Mouse (Mus musculus) embryonic facial prominence, embryonic 12.5 days (tissue): ENCODE data around the gene Xpc. TPM values are rescaled to one million over a fixed set of nuclear protein-coding genes. Genes with fewer than 3 reads are reported as not detected.

Experiments used
- ATAC-seq: fragments of 200-750 bp; cut with Nextera tagmentation; 2 replicates; pipeline ENCODE4 v1.8.0; 2017; ENCODE audit not compliant: insufficient number of reproducible peaks, insufficient read depth, low FRiP score, low TSS enrichment
- H3K27ac ChIP-seq: fragments of 300-500 bp; sonication (generic); 2 replicates; pipeline ENCODE4 v1.5.1; 2016; ENCODE audit warnings: mild to moderate bottlenecking
- H3K27me3 ChIP-seq: fragments of 300-500 bp; sonication (generic); 2 replicates; pipeline ENCODE4 v1.6.1; 2016; ENCODE audit warnings: mild to moderate bottlenecking, moderate library complexity
- H3K36me3 ChIP-seq: fragments of 300-500 bp; sonication (generic); 2 replicates; pipeline ENCODE4 v1.6.1; 2016; ENCODE audit warnings: mild to moderate bottlenecking
- H3K4me1 ChIP-seq: fragments of 300-500 bp; sonication (generic); 2 replicates; pipeline ENCODE4 v1.6.1; 2016
- H3K4me2 ChIP-seq: fragments of 300-500 bp; sonication (generic); replicated peaks from 2 replicates; pipeline ENCODE4 v1.6.1; 2016; ENCODE audit warnings: mild to moderate bottlenecking, moderate library complexity
- H3K4me3 ChIP-seq: fragments of 300-500 bp; sonication (generic); 2 replicates; pipeline ENCODE4 v1.5.1; 2016; ENCODE audit warnings: mild to moderate bottlenecking
- H3K9ac ChIP-seq: fragments of 300-500 bp; sonication (generic); 2 replicates; pipeline ENCODE4 v1.6.1; 2016; ENCODE audit warnings: mild to moderate bottlenecking, moderate library complexity
- H3K9me3 ChIP-seq: fragments of 300-500 bp; sonication (generic); 2 replicates; pipeline ENCODE4 v1.6.1; 2016; ENCODE audit warnings: mild to moderate bottlenecking, moderate library complexity
- WGBS: fragments of 180-500 bp; shearing (Covaris S2); methylation state at CpG from one replicate; pipeline ENCODE4 v1.1.7; 2016; 5-methylcytosine and 5-hydroxymethylcytosine counted together
- polyA plus RNA-seq: library from polyadenylated mRNA; unstranded; fragments of >200 nt; fragmentation: Nextera tagmentation; extraction: Ambion mirVana; gene quantifications from 2 replicates; pipeline ENCODE4 v1.2.1, GENCODE M21; 2016

Xpc gene
- polyA plus RNA-seq, 1 experiment from 2014 or later = 24.8 TPM

GRCm38 (mm10) chr6:91541276-91541675 lies 25.6 kb upstream of the Xpc start:
- WGBS = 54% methylated on average over 3 of the region's 3 CpGs
- H3K9me3 ChIP-seq = no peaks in the 10 kb centered on the region
- no peak overlapping the region for H3K9ac ChIP-seq
- no peaks in the 10 kb centered on the region for H3K36me3 ChIP-seq
- no peak overlapping the region for H3K4me3 ChIP-seq
- no peak overlapping the region for H3K27ac ChIP-seq
- H3K27me3 ChIP-seq = no peaks in the 10 kb centered on the region
- peaks cover 17% of the 10 kb centered on the region for H3K4me1 ChIP-seq
- no peak for ATAC-seq
- no peak overlapping the region for H3K4me2 ChIP-seq

DNA sequence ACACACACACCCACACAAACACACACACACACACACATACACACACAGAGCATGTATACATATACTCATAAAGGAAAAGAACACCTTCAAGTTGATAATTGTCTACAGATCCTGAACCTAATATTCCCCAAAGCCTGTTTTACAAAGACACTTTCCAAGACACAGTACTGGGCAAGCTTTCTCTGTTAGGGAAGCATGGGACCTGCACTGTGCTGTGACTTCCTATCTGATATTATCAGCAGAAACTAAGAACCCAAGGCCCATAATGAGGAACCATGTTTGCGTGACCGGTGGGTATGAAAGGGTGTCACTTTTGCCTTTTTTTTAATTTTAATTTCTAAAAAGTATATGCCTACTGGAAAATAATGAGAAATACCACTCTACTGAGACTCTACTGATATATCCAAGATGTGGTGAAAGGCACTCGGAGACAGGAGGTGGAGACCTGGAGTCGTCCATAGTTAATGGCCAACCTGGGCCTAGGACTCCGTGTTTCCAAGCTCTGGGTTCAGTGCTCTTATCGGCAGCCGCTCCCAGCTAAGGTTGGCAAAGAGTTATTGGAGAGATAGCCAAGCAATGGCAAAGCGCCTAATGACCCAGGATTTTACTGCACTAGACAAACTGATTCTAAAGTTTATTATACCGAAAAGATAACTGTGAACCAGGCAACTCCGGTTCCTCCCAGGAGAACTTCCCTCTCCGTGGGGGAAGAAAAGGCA lies 20.5 kb upstream of the Xpc start:
- H3K27me3 ChIP-seq = no peaks in the 10 kb centered on the region
- no peaks in the 10 kb centered on the region for H3K36me3 ChIP-seq
- no peak for ATAC-seq
- WGBS = 90% methylated on average over 11 of the region's 11 CpGs
- peaks cover 15% of the 10 kb centered on the region for H3K4me1 ChIP-seq
- no peak overlapping the region for H3K4me3 ChIP-seq
- H3K9me3 ChIP-seq = no peaks in the 10 kb centered on the region
- H3K9ac ChIP-seq = no peak overlapping the region
- H3K4me2 ChIP-seq = no peak overlapping the region
- no peak overlapping the region for H3K27ac ChIP-seq

DNA sequence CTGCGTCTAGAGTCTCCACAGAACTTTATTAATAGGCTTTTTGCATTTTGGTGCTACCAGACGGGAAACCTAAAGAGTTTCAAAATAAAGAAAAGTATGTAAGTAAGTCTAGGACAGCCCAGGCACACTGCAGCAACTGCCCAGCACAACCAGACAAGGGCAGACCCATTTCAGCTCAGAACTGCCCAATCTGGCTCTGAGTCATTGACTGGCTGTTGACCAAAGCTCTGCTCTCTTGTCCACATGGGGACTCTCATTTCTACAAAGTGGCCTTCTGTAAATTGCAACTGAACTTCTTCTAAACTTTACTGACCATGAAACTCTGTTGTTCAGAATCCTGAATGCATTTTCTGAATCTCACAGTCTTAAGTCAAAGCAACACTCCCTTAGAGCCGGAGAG lies 19.5 kb upstream of the Xpc start:
- no peak overlapping the region for H3K4me2 ChIP-seq
- 78% methylated on average over 3 of the region's 3 CpGs for WGBS
- ATAC-seq = no peak

DNA sequence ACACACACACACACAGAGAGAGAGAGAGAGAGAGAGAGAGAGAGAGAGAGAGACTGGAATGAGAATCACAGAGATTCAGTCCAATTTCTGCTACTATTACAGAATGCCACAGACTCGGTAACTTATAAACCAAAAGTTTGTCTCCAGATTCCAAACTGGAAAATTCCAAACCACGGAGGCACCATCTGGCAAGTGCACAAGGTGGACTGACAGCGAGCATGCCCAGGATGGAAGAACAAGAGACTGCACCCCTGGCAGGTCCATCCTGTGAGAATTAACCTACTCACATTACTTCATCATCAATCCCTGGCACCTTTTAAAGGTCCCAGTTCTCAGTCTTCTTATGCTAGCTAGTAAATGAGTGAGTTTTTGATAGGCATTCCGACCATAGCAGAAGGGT lies 18.6 kb upstream of the Xpc start:
- no peak overlapping the region for H3K9ac ChIP-seq
- no peaks in the 10 kb centered on the region for H3K27me3 ChIP-seq
- 76% methylated on average over 4 of the region's 4 CpGs for WGBS
- H3K36me3 ChIP-seq = no peaks in the 10 kb centered on the region
- H3K4me1 ChIP-seq = peaks cover 15% of the 10 kb centered on the region
- no peak overlapping the region for H3K4me2 ChIP-seq
- no peaks in the 10 kb centered on the region for H3K9me3 ChIP-seq
- H3K4me3 ChIP-seq = no peak overlapping the region
- ATAC-seq = no peak
- H3K27ac ChIP-seq = no peak overlapping the region

More for the DNA sequence above, 19.5 kb upstream of the Xpc start:
- Histone ChIP-seq H3K9me3 (no peaks in the 10 kb centered on the region), H3K36me3 (no peaks in the 10 kb centered on the region), H3K4me3 (no peak overlapping the region), H3K9ac (no peak overlapping the region), H3K4me1 (peaks cover 15% of the 10 kb centered on the region), H3K27ac (no peak overlapping the region), H3K27me3 (no peaks in the 10 kb centered on the region)

GRCm38 (mm10) chr6:91533771-91534170 lies 18.1 kb upstream of the Xpc start:
- no peak overlapping the region for H3K4me2 ChIP-seq
- no peak overlapping the region for H3K4me3 ChIP-seq
- WGBS = 35% methylated on average over 2 of the region's 2 CpGs
- no peak overlapping the region for H3K9ac ChIP-seq
- H3K36me3 ChIP-seq = no peaks in the 10 kb centered on the region
- no peak overlapping the region for H3K27ac ChIP-seq
- ATAC-seq = no peak
- peaks cover 15% of the 10 kb centered on the region for H3K4me1 ChIP-seq
- no peaks in the 10 kb centered on the region for H3K9me3 ChIP-seq
- no peaks in the 10 kb centered on the region for H3K27me3 ChIP-seq

DNA sequence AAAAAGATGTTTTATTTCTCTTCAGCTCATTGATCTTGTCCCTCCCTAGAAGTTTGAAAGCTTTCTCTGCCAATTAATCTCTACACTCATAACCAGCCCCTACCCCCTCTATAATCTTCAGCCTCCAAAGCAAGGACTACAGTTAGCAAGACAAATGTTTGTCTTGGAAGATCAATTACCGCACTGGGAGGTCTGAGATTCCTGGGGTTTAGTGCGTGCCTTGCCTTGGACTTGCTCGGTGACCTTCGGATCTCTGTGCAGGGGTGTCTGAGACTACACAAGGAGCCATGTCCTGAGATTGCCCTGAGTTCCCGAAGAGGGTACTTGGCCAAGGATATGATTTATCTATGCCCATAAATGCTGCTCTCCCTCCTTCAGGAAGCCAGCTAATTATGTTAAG lies 17.7 kb upstream of the Xpc start:
- no peak overlapping the region for H3K4me3 ChIP-seq
- H3K9me3 ChIP-seq = no peaks in the 10 kb centered on the region
- H3K9ac ChIP-seq = no peak overlapping the region
- no peaks in the 10 kb centered on the region for H3K27me3 ChIP-seq
- ATAC-seq = no peak
- no peak overlapping the region for H3K4me2 ChIP-seq
- peaks cover under 1% of the 10 kb centered on the region; the same call in 1 of the 2 replicates for H3K36me3 ChIP-seq
- H3K4me1 ChIP-seq = peaks cover 15% of the 10 kb centered on the region
- H3K27ac ChIP-seq = no peak overlapping the region
- 38% methylated on average over 5 of the region's 5 CpGs for WGBS

- 0 out of 2 replicates have a peak, but pooled peaks have one; percentile 28 for ATAC-seq
- 58% methylated on average over 6 of the region's 6 CpGs for WGBS
- Histone ChIP-seq H3K36me3 (peaks cover 4% of the 10 kb centered on the region; the same call in 1 of the 2 replicates), H3K27me3 (no peaks in the 10 kb centered on the region), H3K4me1 (peaks cover 15% of the 10 kb centered on the region), H3K9me3 (no peaks in the 10 kb centered on the region), H3K27ac (0 out of 2 replicates have a peak overlapping the region, but pooled peaks have one; percentile 30), H3K9ac (no peak overlapping the region), H3K4me2 (no peak overlapping the region), H3K4me3 (no peak overlapping the region)
Measured at GRCm38 (mm10) chr6:91532661-91533060, 17.0 kb upstream of the Xpc start.

- no peak overlapping the region for H3K4me3 ChIP-seq
- peaks cover 4% of the 10 kb centered on the region; the same call in 1 of the 2 replicates for H3K36me3 ChIP-seq
- H3K27me3 ChIP-seq = no peaks in the 10 kb centered on the region
- peaks cover 15% of the 10 kb centered on the region for H3K4me1 ChIP-seq
- ATAC-seq = no peak
- 81% methylated on average over 6 of the region's 6 CpGs for WGBS
- H3K27ac ChIP-seq = no peak overlapping the region
- no peaks in the 10 kb centered on the region for H3K9me3 ChIP-seq
- H3K9ac ChIP-seq = no peak overlapping the region
- no peak overlapping the region for H3K4me2 ChIP-seq
Measured at GRCm38 (mm10) chr6:91531276-91531675, 15.6 kb upstream of the Xpc start.

GRCm38 (mm10) chr6:91530673-91531072 lies 15.0 kb upstream of the Xpc start:
- Histone ChIP-seq H3K27ac (no peak overlapping the region), H3K9me3 (no peaks in the 10 kb centered on the region), H3K4me2 (no peak overlapping the region), H3K36me3 (peaks cover 7% of the 10 kb centered on the region; the same call in 1 of the 2 replicates), H3K9ac (no peak overlapping the region), H3K4me3 (no peak overlapping the region), H3K27me3 (no peaks in the 10 kb centered on the region), H3K4me1 (peaks cover 15% of the 10 kb centered on the region)
- 85% methylated on average over 8 of the region's 8 CpGs for WGBS
- no peak for ATAC-seq

- H3K27ac ChIP-seq = no peak overlapping the region
- peaks cover 8% of the 10 kb centered on the region for H3K4me1 ChIP-seq
- ATAC-seq = no peak
- H3K9me3 ChIP-seq = no peaks in the 10 kb centered on the region
- 81% methylated on average over 7 of the region's 7 CpGs for WGBS
- no peak overlapping the region for H3K4me2 ChIP-seq
- H3K4me3 ChIP-seq = no peak overlapping the region
- no peaks in the 10 kb centered on the region for H3K27me3 ChIP-seq
- peaks cover 24% of the 10 kb centered on the region for H3K36me3 ChIP-seq
- no peak overlapping the region for H3K9ac ChIP-seq
Measured at GRCm38 (mm10) chr6:91528265-91528664, 12.6 kb upstream of the Xpc start.

GRCm38 (mm10) chr6:91527227-91527860 lies 11.7 kb upstream of the Xpc start:
- 48% methylated on average over 5 of the region's 5 CpGs for WGBS
- H3K36me3 ChIP-seq = peaks cover 32% of the 10 kb centered on the region
- ATAC-seq = no peak

DNA sequence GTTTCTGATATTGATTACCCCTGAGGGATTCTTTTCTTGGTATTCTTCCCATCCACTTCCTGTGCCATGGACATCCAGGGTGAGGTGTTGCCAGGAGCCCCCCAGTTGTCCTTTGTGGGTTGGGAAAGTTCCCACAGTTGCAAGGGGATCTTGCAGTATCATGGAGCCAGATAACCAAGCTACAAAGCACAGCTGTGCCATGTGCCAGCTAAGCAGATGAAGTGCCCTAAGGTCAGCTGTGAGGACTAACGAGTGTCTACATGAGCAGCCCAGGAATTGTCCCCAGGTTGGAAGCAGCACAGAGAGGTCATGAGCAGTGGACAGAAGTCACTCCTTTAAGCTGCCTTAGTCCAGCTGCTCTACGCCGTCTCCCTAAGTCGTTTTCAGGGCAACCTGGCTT lies 9.9 kb upstream of the Xpc start:
- WGBS = 79% methylated on average over 4 of the region's 4 CpGs
- H3K4me1 ChIP-seq = no peaks in the 10 kb centered on the region; the same call in 1 of the 2 replicates
- H3K27ac ChIP-seq = no peak overlapping the region
- H3K36me3 ChIP-seq = peaks cover 50% of the 10 kb centered on the region
- no peak overlapping the region for H3K9ac ChIP-seq
- no peaks in the 10 kb centered on the region for H3K27me3 ChIP-seq
- H3K4me2 ChIP-seq = no peak overlapping the region
- ATAC-seq = no peak
- H3K9me3 ChIP-seq = no peaks in the 10 kb centered on the region
- no peak overlapping the region for H3K4me3 ChIP-seq

More at GRCm38 (mm10) chr6:91527227-91527860, 11.7 kb upstream of the Xpc start:
- no peaks in the 10 kb centered on the region for H3K27me3 ChIP-seq
- peaks cover 2% of the 10 kb centered on the region for H3K4me1 ChIP-seq
- H3K4me2 ChIP-seq = no peak overlapping the region
- no peak overlapping the region for H3K4me3 ChIP-seq
- no peak overlapping the region for H3K27ac ChIP-seq
- no peak overlapping the region for H3K9ac ChIP-seq
- no peaks in the 10 kb centered on the region for H3K9me3 ChIP-seq
